Mouse (Mus musculus): ENCODE measurements around the gene Urad.

Gene Urad

GRCm38 (mm10) chr5:147325931-147326330, 3.7 kb upstream of the Urad start:
- no peak for DNase-seq (ENCODE audit: extremely low spot score, low spot score)

- DNase-seq (ENCODE audit: extremely low spot score, low spot score) = peak; percentile 83
Measured at GRCm38 (mm10) chr5:147323237-147323917, 1.1 kb upstream of the Urad start.

GRCm38 (mm10) chr5:147319653-147320052, 2.6 kb downstream of the Urad start:
- peak; percentile 16 for DNase-seq (ENCODE audit: extremely low spot score, low spot score)

GRCm38 (mm10) chr5:147317991-147318390, 4.2 kb downstream of the Urad start:
- DNase-seq (ENCODE audit: extremely low spot score, low spot score) = no peak

GRCm38 (mm10) chr5:147317321-147317720, 4.9 kb downstream of the Urad start:
- no peak for DNase-seq (ENCODE audit: extremely low spot score, low spot score)

- DNase-seq (ENCODE audit: extremely low spot score, low spot score) = no peak
Measured at GRCm38 (mm10) chr5:147315432-147316075, 6.7 kb downstream of the Urad start.

- peak; percentile 61 for DNase-seq (ENCODE audit: extremely low spot score, low spot score)
Measured at GRCm38 (mm10) chr5:147314646-147315431, 7.4 kb downstream of the Urad start.

- peak; percentile 58 for DNase-seq (ENCODE audit: extremely low spot score, low spot score)
Measured at GRCm38 (mm10) chr5:147312830-147313685, 9.2 kb downstream of the Urad start.

GRCm38 (mm10) chr5:147309786-147310185, 12.5 kb downstream of the Urad start:
- peak; percentile 27 for DNase-seq (ENCODE audit: extremely low spot score, low spot score)

- peak; percentile 36 for DNase-seq (ENCODE audit: extremely low spot score, low spot score)
Measured at GRCm38 (mm10) chr5:147308451-147308850, 13.8 kb downstream of the Urad start.

- peak; percentile 31 for DNase-seq (ENCODE audit: extremely low spot score, low spot score)
Measured at GRCm38 (mm10) chr5:147307398-147307785, 14.8 kb downstream of the Urad start.

- DNase-seq (ENCODE audit: extremely low spot score, low spot score) = peak; percentile 66
Measured at GRCm38 (mm10) chr5:147306638-147307397, 15.4 kb downstream of the Urad start, which contains the start of gene Cdx2. Cdx2 (minus strand) TSS chr5:147307270.

GRCm38 (mm10) chr5:147305856-147306637, 16.2 kb downstream of the Urad start:
- DNase-seq (ENCODE audit: extremely low spot score, low spot score) = peak; percentile 61

- DNase-seq (ENCODE audit: extremely low spot score, low spot score) = peak; percentile 63
Measured at GRCm38 (mm10) chr5:147305166-147305565, 17.1 kb downstream of the Urad start.

- DNase-seq (ENCODE audit: extremely low spot score, low spot score) = peak; percentile 67
Measured at GRCm38 (mm10) chr5:147304276-147305155, 17.7 kb downstream of the Urad start.

GRCm38 (mm10) chr5:147302746-147303400, 19.4 kb downstream of the Urad start:
- DNase-seq (ENCODE audit: extremely low spot score, low spot score) = peak; percentile 44

- DNase-seq (ENCODE audit: extremely low spot score, low spot score) = no peak
Measured at GRCm38 (mm10) chr5:147302141-147302540, 20.1 kb downstream of the Urad start.

GRCm38 (mm10) chr5:147301781-147302070, 20.5 kb downstream of the Urad start:
- DNase-seq (ENCODE audit: extremely low spot score, low spot score) = peak; percentile 56
